Mouse (Mus musculus) hindbrain, embryonic 11.5 days (tissue): Measurements from ENCODE around the gene Capn5. TPM values are rescaled to one million over a fixed set of nuclear protein-coding genes. Genes with fewer than 3 reads are reported as not detected.
A peak's percentile ranks its signal among the peaks of the same experiment; 100 is the strongest.

Experiments used
- ATAC-seq: fragments of 200-750 bp; cut with Nextera tagmentation; 2 replicates; pipeline ENCODE4 v1.8.0; 2017; ENCODE audit warnings: mild to moderate bottlenecking, moderate TSS enrichment, moderate library complexity; ENCODE audit not compliant: low FRiP score
- DNase-seq: peaks from one replicate; pipeline ENCODE4 v3.0.0-alpha.2; 2015; ENCODE audit warnings: low spot score
- H3K27ac ChIP-seq: fragments of 300-500 bp; sonication (generic); 2 replicates; pipeline ENCODE4 v1.5.1; 2014; ENCODE audit warnings: mild to moderate bottlenecking, low read depth, low read length
- H3K27me3 ChIP-seq: fragments of 300-500 bp; sonication (generic); 2 replicates; pipeline ENCODE4 v1.6.1; 2014; ENCODE audit warnings: mild to moderate bottlenecking, low read length, moderate library complexity, mixed read lengths; ENCODE audit not compliant: control insufficient read depth, insufficient read depth
- H3K36me3 ChIP-seq: fragments of 300-500 bp; sonication (generic); 2 replicates; pipeline ENCODE4 v1.6.1; 2014; ENCODE audit warnings: mild to moderate bottlenecking, low read length, moderate library complexity, mixed read lengths; ENCODE audit not compliant: control insufficient read depth, insufficient read depth
- H3K4me1 ChIP-seq: fragments of 300-500 bp; sonication (generic); replicated peaks from 2 replicates; pipeline ENCODE4 v1.6.1; 2014; ENCODE audit warnings: low read length, mixed read lengths; ENCODE audit not compliant: control insufficient read depth, insufficient read depth
- H3K4me2 ChIP-seq: fragments of 300-500 bp; sonication (generic); replicated peaks from 2 replicates; pipeline ENCODE4 v1.6.1; 2014; ENCODE audit warnings: mild to moderate bottlenecking, low read depth, low read length
- H3K4me3 ChIP-seq: fragments of 300-500 bp; sonication (generic); 2 replicates; pipeline ENCODE4 v1.5.1; 2014; ENCODE audit warnings: low read depth, low read length
- H3K9ac ChIP-seq: fragments of 300-500 bp; sonication (generic); 2 replicates; pipeline ENCODE4 v1.6.1; 2014; ENCODE audit warnings: low read depth, low read length
- H3K9me3 ChIP-seq: fragments of 300-500 bp; sonication (generic); 2 replicates; pipeline ENCODE4 v1.6.1; 2016; ENCODE audit warnings: low read length; ENCODE audit not compliant: control insufficient read depth
- WGBS: fragments of 180-500 bp; shearing (Covaris S2); extraction: QIAGEN DNeasy Blood & Tissue Kit; methylation state at CpG from one replicate; pipeline ENCODE4 v1.1.7; 2014; 5-methylcytosine and 5-hydroxymethylcytosine counted together
- polyA plus RNA-seq: library from polyadenylated mRNA; unstranded; fragments of >200 nt; fragmentation: Nextera tagmentation; extraction: Ambion mirVana; gene quantifications from 2 replicates; pipeline ENCODE4 v1.2.1, GENCODE M21; 2014

The Capn5 gene
- polyA plus RNA-seq, 1 experiment from 2014 or later = 4.8 TPM

- Histone ChIP-seq H3K27ac (no peak overlapping the region), H3K9ac (no peak overlapping the region), H3K9me3 (no peaks in the 10 kb centered on the region), H3K4me1 (no peaks in the 10 kb centered on the region), H3K4me3 (no peak overlapping the region), H3K4me2 (no peak overlapping the region), H3K27me3 (no peaks in the 10 kb centered on the region), H3K36me3 (no peaks in the 10 kb centered on the region)
- 21% methylated on average over 9 of the region's 9 CpGs for WGBS
- DNase-seq (no peak), ATAC-seq (no peak)
These were observed 38.9 kb downstream of the Capn5 start for GRCm38 (mm10) chr7:98139216-98139615.

GRCm38 (mm10) chr7:98137995-98138394 lies 40.1 kb downstream of the Capn5 start:
- Histone ChIP-seq H3K27me3 (no peaks in the 10 kb centered on the region), H3K4me1 (no peaks in the 10 kb centered on the region), H3K9me3 (no peaks in the 10 kb centered on the region), H3K9ac (no peak overlapping the region), H3K27ac (no peak overlapping the region), H3K36me3 (no peaks in the 10 kb centered on the region), H3K4me2 (no peak overlapping the region), H3K4me3 (no peak overlapping the region)
- no peak for DNase-seq
- no peak for ATAC-seq
- 79% methylated on average over 2 of the region's 2 CpGs for WGBS

- H3K27me3 ChIP-seq = no peaks in the 10 kb centered on the region
- H3K4me3 ChIP-seq = no peak overlapping the region
- 43% methylated on average over 3 of the region's 3 CpGs for WGBS
- H3K36me3 ChIP-seq = no peaks in the 10 kb centered on the region
- no peak overlapping the region for H3K9ac ChIP-seq
- no peak overlapping the region for H3K27ac ChIP-seq
- H3K4me2 ChIP-seq = no peak overlapping the region
- DNase-seq (no peak), ATAC-seq (no peak)
- H3K9me3 ChIP-seq = no peaks in the 10 kb centered on the region
- H3K4me1 ChIP-seq = no peaks in the 10 kb centered on the region
These were observed 40.5 kb downstream of the Capn5 start for GRCm38 (mm10) chr7:98137583-98137982.

- Histone ChIP-seq H3K27me3 (no peaks in the 10 kb centered on the region), H3K4me2 (no peak overlapping the region), H3K27ac (no peak overlapping the region), H3K36me3 (no peaks in the 10 kb centered on the region), H3K9me3 (no peaks in the 10 kb centered on the region), H3K4me1 (no peaks in the 10 kb centered on the region), H3K4me3 (no peak overlapping the region), H3K9ac (no peak overlapping the region)
- WGBS = 93% methylated on average over 8 of the region's 8 CpGs
- ATAC-seq = no peak
- DNase-seq = no peak
These were observed 46.3 kb downstream of the Capn5 start for GRCm38 (mm10) chr7:98131751-98132150.

DNA sequence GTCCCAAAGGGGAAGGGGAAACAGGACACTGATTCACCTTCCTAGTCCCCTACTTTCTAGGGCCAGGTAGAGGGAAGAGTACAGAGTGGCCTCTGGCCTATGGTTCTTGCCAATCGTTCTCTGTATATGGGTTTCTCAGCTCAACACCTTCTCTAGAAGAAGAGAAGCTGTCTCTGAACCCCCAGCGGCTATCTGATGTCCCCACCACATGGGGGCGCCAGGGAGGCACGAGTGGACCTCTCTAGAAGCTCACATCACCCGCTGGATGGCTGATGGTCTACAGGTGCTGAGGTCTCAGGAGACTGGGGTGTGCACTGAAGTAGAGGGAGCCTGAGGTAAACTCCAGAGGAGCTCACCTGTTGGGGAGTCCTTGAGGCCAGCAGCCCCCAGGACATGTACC lies 52.6 kb downstream of the Capn5 start:
- ATAC-seq = no peak
- H3K27me3 ChIP-seq = no peaks in the 10 kb centered on the region
- H3K4me1 ChIP-seq = no peaks in the 10 kb centered on the region
- H3K27ac ChIP-seq = no peak overlapping the region
- H3K4me2 ChIP-seq = no peak overlapping the region
- H3K36me3 ChIP-seq = no peaks in the 10 kb centered on the region
- 46% methylated on average over 5 of the region's 5 CpGs for WGBS
- no peak overlapping the region for H3K4me3 ChIP-seq
- no peaks in the 10 kb centered on the region for H3K9me3 ChIP-seq
- DNase-seq = no peak
- H3K9ac ChIP-seq = no peak overlapping the region

- Histone ChIP-seq H3K4me1 (no peaks in the 10 kb centered on the region), H3K9me3 (no peaks in the 10 kb centered on the region), H3K27me3 (no peaks in the 10 kb centered on the region), H3K4me2 (no peak overlapping the region), H3K27ac (no peak overlapping the region), H3K36me3 (no peaks in the 10 kb centered on the region), H3K9ac (no peak overlapping the region), H3K4me3 (no peak overlapping the region)
- no peak for ATAC-seq
- WGBS = 60% methylated on average over 5 of the region's 5 CpGs
- DNase-seq = no peak
These were observed 53.4 kb downstream of the Capn5 start for GRCm38 (mm10) chr7:98124701-98125100.

GRCm38 (mm10) chr7:98121673-98122072 lies 56.4 kb downstream of the Capn5 start:
- ATAC-seq (no peak), DNase-seq (no peak)
- Histone ChIP-seq H3K9me3 (no peaks in the 10 kb centered on the region), H3K4me1 (no peaks in the 10 kb centered on the region), H3K27ac (no peak overlapping the region), H3K36me3 (no peaks in the 10 kb centered on the region), H3K4me2 (no peak overlapping the region), H3K9ac (no peak overlapping the region), H3K27me3 (no peaks in the 10 kb centered on the region), H3K4me3 (no peak overlapping the region)
- WGBS = 84% methylated on average over 8 of the region's 8 CpGs

DNA sequence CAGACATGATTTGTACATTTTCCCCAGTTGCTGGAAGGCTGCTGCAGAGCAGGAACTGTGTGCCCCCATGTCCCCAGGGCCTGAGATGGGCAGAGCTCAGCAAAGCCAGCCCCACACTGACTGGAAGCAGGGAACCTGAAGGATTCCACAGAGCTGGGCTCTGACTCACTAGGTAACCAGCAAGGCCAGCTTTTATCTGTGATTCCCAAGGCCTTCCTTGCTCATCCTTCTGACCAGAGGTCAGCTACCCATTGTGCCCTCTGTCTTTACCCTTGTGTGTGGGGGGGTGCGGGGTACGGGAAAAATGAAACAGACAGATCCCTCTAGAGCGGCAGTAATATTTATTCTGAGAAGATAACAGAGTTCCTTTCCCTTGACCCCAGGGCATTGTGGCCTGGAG lies 56.8 kb downstream of the Capn5 start:
- Histone ChIP-seq H3K27me3 (no peaks in the 10 kb centered on the region), H3K4me1 (no peaks in the 10 kb centered on the region), H3K36me3 (no peaks in the 10 kb centered on the region), H3K4me2 (no peak overlapping the region), H3K9me3 (no peaks in the 10 kb centered on the region), H3K4me3 (no peak overlapping the region), H3K27ac (no peak overlapping the region), H3K9ac (no peak overlapping the region)
- no peak for DNase-seq
- WGBS = 88% methylated on average over 3 of the region's 3 CpGs
- ATAC-seq = no peak

- no peaks in the 10 kb centered on the region for H3K36me3 ChIP-seq
- H3K4me2 ChIP-seq = peak overlapping the region; percentile 38
- DNase-seq (peak; percentile 85), ATAC-seq (peak; percentile 74)
- H3K4me3 ChIP-seq = no peak overlapping the region
- H3K4me1 ChIP-seq = no peaks in the 10 kb centered on the region
- no peak overlapping the region for H3K27ac ChIP-seq
- H3K9me3 ChIP-seq = no peaks in the 10 kb centered on the region
- no peaks in the 10 kb centered on the region for H3K27me3 ChIP-seq
- 8% methylated on average over 7 of the region's 7 CpGs for WGBS
- H3K9ac ChIP-seq = no peak overlapping the region
These were observed 57.7 kb downstream of the Capn5 start for GRCm38 (mm10) chr7:98120325-98120724.
